Mouse (Mus musculus): ENCODE results near the gene Gm10842.

DNA sequence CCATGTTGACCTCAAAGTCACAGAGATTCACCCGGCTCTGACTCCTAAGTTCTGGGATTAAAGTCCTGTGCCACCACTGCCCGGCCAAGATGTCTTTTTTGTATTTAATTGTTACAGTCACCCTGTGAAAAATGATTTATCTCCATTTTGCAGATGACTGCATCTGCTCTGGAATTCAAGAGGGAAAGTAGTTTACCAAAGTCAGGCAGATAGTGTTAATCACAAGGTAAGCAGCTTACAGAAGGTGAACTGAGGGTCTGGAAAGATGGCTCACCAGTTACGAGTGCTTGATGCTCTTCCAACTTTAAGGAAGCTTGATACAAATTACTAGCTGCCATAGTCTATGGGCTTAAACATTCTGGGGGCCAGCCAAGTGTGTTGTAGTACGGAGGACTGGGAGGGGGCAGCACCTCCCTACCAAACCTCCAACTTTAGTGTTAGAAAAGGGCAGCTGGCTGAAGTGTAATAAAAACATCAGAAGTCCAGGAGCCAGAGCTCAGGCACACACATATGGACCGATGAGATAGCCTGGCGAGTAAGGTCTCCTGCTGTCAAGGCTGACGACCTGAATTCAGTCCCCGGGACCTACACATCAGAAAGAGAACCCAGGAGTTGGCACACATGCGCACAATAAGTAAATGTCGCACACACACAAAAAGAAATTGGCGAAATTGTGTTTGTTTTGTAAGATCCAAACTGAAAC is 2.0 kb upstream of the Gm10842 start:
- TF ChIP-seq POLR2A (IDR thresholded peaks at IDR 0.05; ENCODE audit: extremely low read depth, insufficient read depth, low read length), result no peak
- TF ChIP-seq CTCF (IDR thresholded peaks at IDR 0.05; ENCODE audit: low read depth, low read length), result no peak

All from liver, adult 2 months (tissue).